In genomic region chr14:20388441-20389129, GRCm38 (mm10) we compare ENCODE assay signal across 8 mouse cellular contexts. TPM values are rescaled to one million over a fixed set of nuclear protein-coding genes. Genes with fewer than 3 reads are reported as not detected.
A peak's percentile ranks its signal among the peaks of the same experiment; 100 is the strongest.
DNase-seq lines count a peak whose midpoint lies in the region; ATAC-seq lines count a peak whose summit lies in the region.

Gene Dnajc9 (minus strand): TSS chr14:20388910.

- DNase-seq in ZHBTc4 (ENCODE audit: low read depth, low spot score), result peak; percentile 97
- DNase-seq in gastrocnemius, adult 8-10 months (ENCODE audit: low spot score in 2 of 2), result peak; percentile 90 to 91
- peak; percentile 94 for DNase-seq in induced T-regulatory cell, adult 2 months (ENCODE audit: low read depth)
- DNase-seq in left cerebral cortex, adult 9 months (ENCODE audit: low spot score in 2 of 2), result peak; percentile 74 to 94
- DNase-seq in right cerebral cortex, postnatal 14 days, result peak; percentile 97
- peak; percentile 94 to 96 for DNase-seq in urinary bladder, postnatal 36 days (ENCODE audit: low spot score in 2 of 2)

- peak; percentile 76 for ATAC-seq in common myeloid progenitor, adult 5-6 weeks (replicated peaks; ENCODE audit: low read depth, poor library complexity, severe bottlenecking)
- peak; percentile 80 for ATAC-seq in megakaryocyte progenitor cell, adult 5-6 weeks (replicated peaks; ENCODE audit: poor library complexity)

RNA-seq across cellular contexts. Expression of gene Dnajc9, which starts in this region (rescaled TPM):
- 329 and 390 TPM in 2 replicates for total RNA-seq in common myeloid progenitor, adult 5-6 weeks (2017)
- total RNA-seq in gastrocnemius, adult 8-10 months (2022), result 10 to 100 TPM in 3 of 4 experiments, 1 to 10 TPM in 1; 8.8 to 12.0 (median 11.3) TPM
- 75.2 and 78.3 TPM in 2 replicates for total RNA-seq in megakaryocyte progenitor cell, adult 5-6 weeks (2015)
- 250 and 274 TPM in 2 replicates for total RNA-seq in megakaryocyte progenitor cell, adult 5-6 weeks (2017)

Comparison
In these comparisons a context has a peak if more than half of its experiments do, and no peak if none do; other contexts are left out.
1. Peak in every context shown above with its lines: DNase-seq and ATAC-seq.
2. RNA of gene Dnajc9 (total RNA-seq): 329 to 390 TPM in common myeloid progenitor, adult 5-6 weeks and 75.2 to 274 TPM in megakaryocyte progenitor cell, adult 5-6 weeks; 8.8 to 12.0 TPM in gastrocnemius, adult 8-10 months; every median in the first group is over 4 times any median in the second.